9 mouse cellular contexts compared by ENCODE assay signal in genomic region chr10:77971709-77972553, GRCm38 (mm10). TPM values are rescaled to one million over a fixed set of nuclear protein-coding genes. Genes with fewer than 3 reads are reported as not detected.
A peak's percentile ranks its signal among the peaks of the same experiment; 100 is the strongest.
DNase-seq lines count a peak whose midpoint lies in the region; ATAC-seq and TF ChIP-seq lines count a peak whose summit lies in the region.
"Had no signal": no experiment of that assay in that cellular context is flagged by ENCODE, and none has a peak within 500 bp of the region (broad histone marks: within the 10 kb centered on the region; RNA-seq: fewer than 3 reads in every experiment).

No protein-coding gene starts in this region.

- no peak for TF ChIP-seq POLR2A in thymus, adult 2 months (IDR thresholded peaks at IDR 0.05; ENCODE audit: control insufficient read depth, extremely low read depth, insufficient read depth, low read length, poor library complexity)
- TF ChIP-seq POLR2A in liver, adult 2 months (IDR thresholded peaks at IDR 0.05; ENCODE audit: extremely low read depth, insufficient read depth, low read length), result no peak

- H3K4me3 ChIP-seq in hindbrain, embryonic 11.5 days (ENCODE audit: low read depth, low read length), result no peak overlapping the region
- no peak overlapping the region for H3K4me3 ChIP-seq in hindbrain, embryonic 16.5 days (ENCODE audit: low read length)
- no peak overlapping the region for H3K4me3 ChIP-seq in thymus, adult 2 months (ENCODE audit: control insufficient read depth, insufficient read depth, low read length)
- no peak overlapping the region for H3K4me3 ChIP-seq in liver, adult 2 months (ENCODE audit: insufficient read depth, low read depth, low read length)
- H3K4me3 ChIP-seq in forebrain, embryonic 15.5 days, result no peak overlapping the region
- H3K4me3 ChIP-seq: hindbrain, embryonic 15.5 days had no signal

- no peaks in the 10 kb centered on the region for H3K4me1 ChIP-seq in hindbrain, embryonic 11.5 days (replicated peaks; ENCODE audit: control insufficient read depth, insufficient read depth, low read length)
- H3K4me1 ChIP-seq in hindbrain, embryonic 16.5 days (ENCODE audit: control insufficient read depth, insufficient read depth, low read depth, low read length), result peaks cover 12% of the 10 kb centered on the region
- H3K4me1 ChIP-seq in thymus, adult 2 months (replicated peaks; ENCODE audit: control insufficient read depth, insufficient read depth, low read length), result no peaks in the 10 kb centered on the region; the same call in none of the 2 replicates
- H3K4me1 ChIP-seq in liver, adult 2 months (ENCODE audit: control insufficient read depth, insufficient read depth, low read length), result peaks cover 11% of the 10 kb centered on the region
- no peaks in the 10 kb centered on the region for H3K4me1 ChIP-seq in forebrain, embryonic 15.5 days

- WGBS in hindbrain, embryonic 11.5 days, result 64% methylated on average over 17 of the region's 17 CpGs
- 62% methylated on average over 17 of the region's 17 CpGs for WGBS in hindbrain, embryonic 16.5 days
- WGBS in thymus, adult 2 months, result 53% methylated on average over 17 of the region's 17 CpGs
- WGBS in liver, adult 2 months, result 71% methylated on average over 17 of the region's 17 CpGs
- WGBS in forebrain, embryonic 15.5 days, result 62% methylated on average over 17 of the region's 17 CpGs

- ATAC-seq in hindbrain, embryonic 11.5 days (ENCODE audit: low FRiP score), result no peak
- no peak for ATAC-seq in hindbrain, embryonic 16.5 days
- ATAC-seq in forebrain, embryonic 15.5 days (replicated peaks), result no peak

- H3K36me3 ChIP-seq in hindbrain, embryonic 11.5 days (ENCODE audit: control insufficient read depth, insufficient read depth, low read length), result no peaks in the 10 kb centered on the region
- H3K36me3 ChIP-seq in hindbrain, embryonic 16.5 days (ENCODE audit: control insufficient read depth, insufficient read depth, low read length), result no peaks in the 10 kb centered on the region
- no peaks in the 10 kb centered on the region for H3K36me3 ChIP-seq in thymus, adult 2 months (ENCODE audit: control insufficient read depth, insufficient read depth, low read length)
- H3K36me3 ChIP-seq in liver, adult 2 months (ENCODE audit: control insufficient read depth, insufficient read depth, low read length), result no peaks in the 10 kb centered on the region
- no peaks in the 10 kb centered on the region for H3K36me3 ChIP-seq in forebrain, embryonic 15.5 days
- H3K36me3 ChIP-seq: hindbrain, embryonic 15.5 days had no signal

- no peak overlapping the region for H3K4me2 ChIP-seq in hindbrain, embryonic 11.5 days (replicated peaks; ENCODE audit: low read depth, low read length)
- H3K4me2 ChIP-seq in hindbrain, embryonic 16.5 days (ENCODE audit: low read length), result no peak overlapping the region
- H3K4me2 ChIP-seq in forebrain, embryonic 15.5 days (replicated peaks), result no peak overlapping the region
- H3K4me2 ChIP-seq: hindbrain, embryonic 15.5 days had no signal

- H3K79me2 ChIP-seq in liver, adult 2 months (ENCODE audit: control insufficient read depth, insufficient read depth, low read length), result no peaks in the 10 kb centered on the region

- H3K9me3 ChIP-seq in hindbrain, embryonic 11.5 days (ENCODE audit: control insufficient read depth, low read length), result no peaks in the 10 kb centered on the region
- no peaks in the 10 kb centered on the region for H3K9me3 ChIP-seq in hindbrain, embryonic 16.5 days (ENCODE audit: control insufficient read depth, low read length)
- H3K9me3 ChIP-seq in forebrain, embryonic 15.5 days, result no peaks in the 10 kb centered on the region
- H3K9me3 ChIP-seq: hindbrain, embryonic 15.5 days had no signal

- H3K27me3 ChIP-seq in hindbrain, embryonic 11.5 days (ENCODE audit: control insufficient read depth, insufficient read depth, low read length), result peaks cover 21% of the 10 kb centered on the region
- H3K27me3 ChIP-seq in hindbrain, embryonic 16.5 days (replicated peaks; ENCODE audit: control insufficient read depth, insufficient read depth, low read length), result peaks cover 3% of the 10 kb centered on the region; the same call in 1 of the 2 replicates
- H3K27me3 ChIP-seq in thymus, adult 2 months (ENCODE audit: control insufficient read depth, insufficient read depth, low read length), result no peaks in the 10 kb centered on the region; the same call in 1 of the 2 replicates
- peaks cover 5% of the 10 kb centered on the region; the same call in 1 of the 2 replicates for H3K27me3 ChIP-seq in liver, adult 2 months (ENCODE audit: control insufficient read depth, insufficient read depth, low read length)
- no peaks in the 10 kb centered on the region for H3K27me3 ChIP-seq in forebrain, embryonic 15.5 days

- H3K27ac ChIP-seq in hindbrain, embryonic 11.5 days (ENCODE audit: low read depth, low read length), result no peak overlapping the region
- no peak overlapping the region for H3K27ac ChIP-seq in hindbrain, embryonic 16.5 days (ENCODE audit: low read depth, low read length)
- H3K27ac ChIP-seq in thymus, adult 2 months (ENCODE audit: control insufficient read depth, insufficient read depth, low read length), result no peak overlapping the region
- H3K27ac ChIP-seq in liver, adult 2 months (replicated peaks; ENCODE audit: insufficient read depth, low read depth, low read length), result no peak overlapping the region
- H3K27ac ChIP-seq in forebrain, embryonic 15.5 days (replicated peaks), result no peak overlapping the region
- H3K27ac ChIP-seq: hindbrain, embryonic 15.5 days had no signal

- peak; percentile 67 for DNase-seq in hindbrain, embryonic 11.5 days (ENCODE audit: low spot score)
- DNase-seq in thymus, adult 2 months, result peak; percentile 32
- no peak for DNase-seq in thymus, adult 18-20 months
- DNase-seq in liver, adult 2 months (ENCODE audit: extremely low read depth, low read depth, low spot score), result no peak
- peak; percentile 40 to 43 for DNase-seq in thymus, postnatal 36 days
- no peak for DNase-seq in adrenal gland, adult 2 months

- TF ChIP-seq CTCF in thymus, adult 2 months (IDR thresholded peaks at IDR 0.05; ENCODE audit: borderline replicate concordance, control insufficient read depth, extremely low read depth, insufficient read depth, low read length, poor library complexity), result no peak
- peak; percentile 36 for TF ChIP-seq CTCF in liver, adult 2 months (IDR thresholded peaks at IDR 0.05; ENCODE audit: low read depth, low read length)

- no peak overlapping the region for H3K9ac ChIP-seq in hindbrain, embryonic 11.5 days (ENCODE audit: low read depth, low read length)
- no peak overlapping the region for H3K9ac ChIP-seq in hindbrain, embryonic 16.5 days (ENCODE audit: low read depth, low read length)
- H3K9ac ChIP-seq in liver, adult 2 months (ENCODE audit: low read depth, low read length), result no peak overlapping the region
- no peak overlapping the region for H3K9ac ChIP-seq in forebrain, embryonic 15.5 days (replicated peaks)
- H3K9ac ChIP-seq: hindbrain, embryonic 15.5 days had no signal

RNA-seq across cellular contexts. Expression of gene Trpm2, which starts 1.6 kb away (rescaled TPM):
- 0.56 and 1.4 TPM in 2 replicates for polyA plus RNA-seq in hindbrain, embryonic 11.5 days (2014; fragmentation: Nextera tagmentation; extraction: Ambion mirVana)
- polyA plus RNA-seq in hindbrain, embryonic 16.5 days (2015; fragmentation: Nextera tagmentation; extraction: Ambion mirVana), result 7.8 and 9.9 TPM in 2 replicates
- 16.4 and 21.0 TPM in 2 replicates for polyA plus RNA-seq in thymus, adult 2 months (2012; rRNA removed)
- 3.1 and 4.1 TPM in 2 replicates for total RNA-seq in liver, adult 2 months (2014; rRNA removed)
- polyA plus RNA-seq in liver, adult 2 months (2012; rRNA removed), result 2.1 and 3.3 TPM in 2 replicates
- 1 to 10 TPM; 2.6 to 3.2 TPM for total RNA-seq in adrenal gland, adult 2 months (2021)
- polyA plus RNA-seq in adrenal gland, adult 2 months (2012; rRNA removed), result 3.0 and 3.1 TPM in 2 replicates
- 2.6 and 2.8 TPM in 2 replicates for polyA plus RNA-seq in forebrain, embryonic 15.5 days (2015; fragmentation: Nextera tagmentation; extraction: Ambion mirVana)

RNA-seq across cellular contexts. Expression of gene 1810043G02Rik, which starts 6.4 kb away (rescaled TPM):
- 33.2 and 37.1 TPM in 2 replicates for polyA plus RNA-seq in hindbrain, embryonic 11.5 days (2014; fragmentation: Nextera tagmentation; extraction: Ambion mirVana)
- polyA plus RNA-seq in hindbrain, embryonic 16.5 days (2015; fragmentation: Nextera tagmentation; extraction: Ambion mirVana), result 53.9 and 56.7 TPM in 2 replicates
- polyA plus RNA-seq in thymus, adult 2 months (2012; rRNA removed), result 39.0 and 49.5 TPM in 2 replicates
- total RNA-seq in liver, adult 2 months (2014; rRNA removed), result 5.9 and 8.0 TPM in 2 replicates
- polyA plus RNA-seq in liver, adult 2 months (2012; rRNA removed), result 13.2 and 13.7 TPM in 2 replicates
- 10 to 100 TPM; 19.7 to 23.7 TPM for total RNA-seq in adrenal gland, adult 2 months (2021)
- polyA plus RNA-seq in adrenal gland, adult 2 months (2012; rRNA removed), result 92.1 and 111 TPM in 2 replicates
- polyA plus RNA-seq in forebrain, embryonic 15.5 days (2015; fragmentation: Nextera tagmentation; extraction: Ambion mirVana), result 35.0 and 37.1 TPM in 2 replicates

RNA-seq across cellular contexts. Expression of gene Pfkl, which starts 38.0 kb away (rescaled TPM):
- 85.5 and 114 TPM in 2 replicates for polyA plus RNA-seq in hindbrain, embryonic 11.5 days (2014; fragmentation: Nextera tagmentation; extraction: Ambion mirVana)
- polyA plus RNA-seq in hindbrain, embryonic 16.5 days (2015; fragmentation: Nextera tagmentation; extraction: Ambion mirVana), result 140 and 145 TPM in 2 replicates
- 81.2 and 93.7 TPM in 2 replicates for polyA plus RNA-seq in thymus, adult 2 months (2012; rRNA removed)
- total RNA-seq in liver, adult 2 months (2014; rRNA removed), result 17.5 and 21.1 TPM in 2 replicates
- polyA plus RNA-seq in liver, adult 2 months (2012; rRNA removed), result 38.6 and 46.0 TPM in 2 replicates
- 100 to 1,000 TPM; 128 to 145 TPM for total RNA-seq in adrenal gland, adult 2 months (2021)
- polyA plus RNA-seq in adrenal gland, adult 2 months (2012; rRNA removed), result 122 and 138 TPM in 2 replicates
- 105 and 107 TPM in 2 replicates for polyA plus RNA-seq in forebrain, embryonic 15.5 days (2015; fragmentation: Nextera tagmentation; extraction: Ambion mirVana)

Comparison
In these comparisons a context has a peak if more than half of its experiments do, and no peak if none do; other contexts are left out.
1. DNase-seq: peak in hindbrain, embryonic 11.5 days (single experiment), thymus, adult 2 months (single experiment) and thymus, postnatal 36 days (2 of 2); none in thymus, adult 18-20 months (0 of 2), liver, adult 2 months (single experiment) and adrenal gland, adult 2 months (single experiment).